Mouse (Mus musculus): ENCODE data around the gene Gng10. TPM values are rescaled to one million over a fixed set of nuclear protein-coding genes. Genes with fewer than 3 reads are reported as not detected.

Gng10 gene
- total and polyA plus RNA-seq, 3 experiments: 51.2 to 59.1 TPM; not detected in 1

GRCm38 (mm10) chr4:59015181-59015580, 19.7 kb upstream of the Gng10 start:
- no peak overlapping the region for H3K9ac ChIP-seq (ENCODE audit: control insufficient read depth, low read depth, low read length, poor library complexity, severe bottlenecking)

GRCm38 (mm10) chr4:59016922-59017321, 18.0 kb upstream of the Gng10 start:
- H3K79me2 ChIP-seq (ENCODE audit: control insufficient read depth, insufficient read depth, low read length, poor library complexity): peaks cover 6% of the 10 kb centered on the region; the same call in 1 of the 2 replicates
- TF ChIP-seq UBTF (IDR thresholded peaks at IDR 0.05; ENCODE audit: borderline replicate concordance, insufficient read depth, low read depth, low read length) (no peak), GATA1 (IDR thresholded peaks at IDR 0.05; ENCODE audit: low read depth, low read length) (peak; percentile 43; the same call in 1 of the 2 replicates)
- no peak overlapping the region for H3K27ac ChIP-seq (ENCODE audit: control insufficient read depth, low read depth, low read length)
- no peak overlapping the region for H3K9ac ChIP-seq (ENCODE audit: control insufficient read depth, low read depth, low read length, poor library complexity, severe bottlenecking)
- peaks cover 6 to 21% of the 10 kb centered on the region in 2 experiments for H3K36me3 ChIP-seq (ENCODE audit: control insufficient read depth in 1 of 2, insufficient read depth in 2 of 2, low read length in 2 of 2)
- no peak for DNase-seq (ENCODE audit: low read depth, low spot score)
- H3K9me3 ChIP-seq (replicated peaks; ENCODE audit: insufficient read depth, low read length): no peaks in the 10 kb centered on the region
- H3K27me3 ChIP-seq (ENCODE audit: control insufficient read depth in 1 of 2, insufficient read depth in 2 of 2, low read length in 2 of 2): no peaks in the 10 kb centered on the region
- H3K4me1 ChIP-seq (ENCODE audit: control insufficient read depth in 1 of 2, insufficient read depth in 2 of 2, low read length in 2 of 2): peaks cover 4 to 5% of the 10 kb centered on the region in 2 experiments; a peak in 3 of 4 replicates
- no peak overlapping the region for H3K4me3 ChIP-seq (ENCODE audit: control insufficient read depth in 1 of 2, insufficient read depth in 1 of 2, low read depth in 2 of 2, low read length in 2 of 2)

More at GRCm38 (mm10) chr4:59015181-59015580, 19.7 kb upstream of the Gng10 start:
- TF ChIP-seq SIN3A (IDR thresholded peaks at IDR 0.05; ENCODE audit: low read length) (no peak), RCOR1 (IDR thresholded peaks at IDR 0.05; ENCODE audit: low read depth, low read length) (no peak), E2F4 (IDR thresholded peaks at IDR 0.05; ENCODE audit: borderline replicate concordance, low read depth, low read length) (no peak), ZKSCAN1 (IDR thresholded peaks at IDR 0.05; ENCODE audit: low read depth, low read length) (no peak), CTCF (IDR thresholded peaks at IDR 0.05 in 2 of 3, conservative IDR thresholded peaks at IDR 0.05 in 1 of 3; ENCODE audit: control insufficient read depth in 1 of 3, insufficient read depth in 1 of 3, low read depth in 2 of 3, low read length in 3 of 3, poor library complexity in 1 of 3, severe bottlenecking in 1 of 3) (no peak), HCFC1 (IDR thresholded peaks at IDR 0.05; ENCODE audit: low read depth, low read length) (no peak)
- Histone ChIP-seq H3K9me3 (replicated peaks; ENCODE audit: insufficient read depth, low read length) (no peaks in the 10 kb centered on the region), H3K36me3 (ENCODE audit: control insufficient read depth in 1 of 2, insufficient read depth in 2 of 2, low read length in 2 of 2) (peaks cover 14 to 19% of the 10 kb centered on the region in 2 experiments), H3K4me1 (ENCODE audit: control insufficient read depth in 1 of 2, insufficient read depth in 2 of 2, low read length in 2 of 2) (peaks cover 12 to 16% of the 10 kb centered on the region in 2 experiments), H3K4me3 (ENCODE audit: control insufficient read depth in 1 of 2, insufficient read depth in 1 of 2, low read depth in 2 of 2, low read length in 2 of 2) (no peak overlapping the region), H3K27me3 (ENCODE audit: control insufficient read depth in 1 of 2, insufficient read depth in 2 of 2, low read length in 2 of 2) (no peaks in the 10 kb centered on the region), H3K79me2 (ENCODE audit: control insufficient read depth, insufficient read depth, low read length, poor library complexity) (peaks cover 18% of the 10 kb centered on the region), H3K27ac (ENCODE audit: control insufficient read depth, low read depth, low read length) (no peak overlapping the region)
- no peak for DNase-seq (ENCODE audit: low read depth, low spot score)

GRCm38 (mm10) chr4:59034325-59034917, 467 bp upstream of the Gng10 start:
- H3K4me3 ChIP-seq (ENCODE audit: control insufficient read depth in 1 of 2, insufficient read depth in 1 of 2, low read depth in 2 of 2, low read length in 2 of 2): peak overlapping the region; percentile 79 to 85
- peaks cover 0 to 5% of the 10 kb centered on the region in 2 experiments; a peak in 2 of 4 replicates for H3K4me1 ChIP-seq (ENCODE audit: control insufficient read depth in 1 of 2, insufficient read depth in 2 of 2, low read length in 2 of 2)
- peak overlapping the region; percentile 85 for H3K9ac ChIP-seq (ENCODE audit: control insufficient read depth, low read depth, low read length, poor library complexity, severe bottlenecking)
- H3K27ac ChIP-seq (ENCODE audit: control insufficient read depth, low read depth, low read length): peak overlapping the region; percentile 63
- TF ChIP-seq MAFK (IDR thresholded peaks at IDR 0.05; ENCODE audit: borderline replicate concordance, low read depth, low read length): no peak
- no peak for TF ChIP-seq HCFC1 (IDR thresholded peaks at IDR 0.05; ENCODE audit: low read depth, low read length)
- 0 out of 4 replicates have a peak, but pooled peaks of 1 of the 2 experiments have one; percentile 19 for TF ChIP-seq EP300 (IDR thresholded peaks at IDR 0.05; ENCODE audit: low read depth in 1 of 2, low read length in 2 of 2)
- TF ChIP-seq TBP (IDR thresholded peaks at IDR 0.05; ENCODE audit: low read depth, low read length): 0 out of 2 replicates have a peak, but pooled peaks have one; percentile 1
- TF ChIP-seq ZKSCAN1 (IDR thresholded peaks at IDR 0.05; ENCODE audit: low read depth, low read length): 0 out of 2 replicates have a peak, but pooled peaks have one; percentile 16
- H3K79me2 ChIP-seq (ENCODE audit: control insufficient read depth, insufficient read depth, low read length, poor library complexity): peaks cover 11% of the 10 kb centered on the region
- no peaks in the 10 kb centered on the region for H3K9me3 ChIP-seq (replicated peaks; ENCODE audit: insufficient read depth, low read length)
- peaks cover 0 to 3% of the 10 kb centered on the region in 2 experiments; a peak in 2 of 4 replicates for H3K36me3 ChIP-seq (ENCODE audit: control insufficient read depth in 1 of 2, insufficient read depth in 2 of 2, low read length in 2 of 2)
- peak; percentile 61 for DNase-seq (ENCODE audit: low read depth, low spot score)
- no peaks in the 10 kb centered on the region for H3K27me3 ChIP-seq (ENCODE audit: control insufficient read depth in 1 of 2, insufficient read depth in 2 of 2, low read length in 2 of 2)
